Mouse (Mus musculus): ENCODE results near the gene Cox18. TPM values are rescaled to one million over a fixed set of nuclear protein-coding genes. Genes with fewer than 3 reads are reported as not detected.

Cox18 gene
- polyA plus RNA-seq, 1 experiment, result 21.3 TPM

DNA sequence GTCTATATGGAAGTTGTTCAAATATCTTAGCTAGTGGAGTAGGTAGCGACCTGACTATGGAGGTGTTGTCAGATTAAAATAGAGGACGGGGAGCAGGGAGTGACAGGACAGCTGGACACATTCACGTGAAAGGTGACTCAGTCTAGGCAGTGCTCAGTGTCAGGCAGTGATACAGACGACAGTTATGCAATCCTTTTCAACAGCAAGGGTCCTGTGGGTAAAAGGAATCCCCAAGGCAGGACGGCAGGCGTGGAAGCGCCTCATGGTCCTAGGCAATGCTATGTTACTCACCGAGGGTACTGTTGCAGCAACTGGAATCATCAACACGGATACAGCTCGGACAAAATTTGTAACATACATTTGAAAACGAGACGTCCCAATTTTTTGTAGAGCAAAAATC, 6.6 kb downstream of the Cox18 start:
- Histone ChIP-seq H3K27ac (ENCODE audit: insufficient read depth, low read length) (no peak overlapping the region), H3K4me1 (ENCODE audit: control insufficient read depth, insufficient read depth, insufficient read length) (0 out of 2 replicates have a peak, but pooled peaks cover 3% of the 10 kb centered on the region), H3K36me3 (ENCODE audit: control insufficient read depth, insufficient read depth, low read length) (peaks cover 18% of the 10 kb centered on the region), H3K4me3 (ENCODE audit: extremely low read depth, insufficient read depth, insufficient read length) (no peak overlapping the region), H3K27me3 (ENCODE audit: control insufficient read depth, insufficient read depth, low read length) (no peaks in the 10 kb centered on the region)
- DNase-seq (ENCODE audit: low read depth in 1 of 2, low spot score in 2 of 2), result no peak
- WGBS, result 93% methylated on average over 12 of the region's 12 CpGs
- no peak for TF ChIP-seq CTCF (IDR thresholded peaks at IDR 0.05; ENCODE audit: extremely low read depth, insufficient read depth, insufficient read length, insufficient replicate concordance)
- TF ChIP-seq POLR2A (IDR thresholded peaks at IDR 0.05; ENCODE audit: low read depth, low read length), result no peak

DNA sequence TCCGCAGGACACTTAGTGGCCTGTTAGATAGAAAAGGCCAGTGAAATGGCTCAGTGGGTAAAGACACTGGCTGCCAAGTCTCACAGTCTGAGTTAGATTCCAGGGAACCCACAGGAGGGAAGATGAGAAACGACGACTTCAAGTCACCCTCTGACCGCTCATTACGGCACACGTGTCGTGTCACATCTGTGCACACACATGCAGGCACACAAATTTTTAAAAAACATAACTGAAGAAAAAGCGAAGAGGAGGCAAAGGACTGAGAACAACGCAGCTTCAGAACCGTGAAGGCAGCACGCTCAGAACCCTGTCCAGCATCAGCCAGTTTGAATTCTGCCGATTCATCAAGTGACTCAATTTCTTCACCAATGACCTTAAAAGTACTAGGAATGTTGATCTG, 10.4 kb downstream of the Cox18 start:
- no peaks in the 10 kb centered on the region for H3K4me1 ChIP-seq (ENCODE audit: control insufficient read depth, insufficient read depth, insufficient read length)
- H3K4me3 ChIP-seq (ENCODE audit: extremely low read depth, insufficient read depth, insufficient read length), result no peak overlapping the region
- no peak for DNase-seq (ENCODE audit: low read depth in 1 of 2, low spot score in 2 of 2)
- WGBS, result 94% methylated on average over 12 of the region's 12 CpGs
- TF ChIP-seq CTCF (IDR thresholded peaks at IDR 0.05; ENCODE audit: extremely low read depth, insufficient read depth, insufficient read length, insufficient replicate concordance) (no peak), POLR2A (IDR thresholded peaks at IDR 0.05; ENCODE audit: low read depth, low read length) (no peak)
- no peak overlapping the region for H3K27ac ChIP-seq (ENCODE audit: insufficient read depth, low read length)
- H3K27me3 ChIP-seq (ENCODE audit: control insufficient read depth, insufficient read depth, low read length), result no peaks in the 10 kb centered on the region
- H3K36me3 ChIP-seq (ENCODE audit: control insufficient read depth, insufficient read depth, low read length), result peaks cover 18% of the 10 kb centered on the region

DNA sequence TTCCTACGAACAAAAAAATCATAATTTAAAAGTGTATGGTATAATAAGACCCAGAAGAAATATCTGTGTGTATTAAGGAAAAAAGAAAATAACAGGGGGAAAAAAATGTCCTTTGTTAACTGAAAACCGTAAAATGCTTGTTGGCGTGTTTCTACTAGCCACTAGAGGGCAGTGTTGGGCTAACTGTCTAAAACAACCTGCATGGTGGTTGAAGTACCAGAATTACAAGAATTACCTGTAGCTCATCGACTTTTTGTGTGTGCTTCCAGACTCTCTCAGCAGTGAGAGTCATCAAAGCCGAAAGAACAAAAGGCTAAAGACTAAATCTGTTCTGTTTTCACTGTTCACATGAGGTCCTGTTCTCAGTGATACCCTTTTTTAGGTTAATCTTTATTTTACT, 20.6 kb downstream of the Cox18 start:
- TF ChIP-seq CTCF (IDR thresholded peaks at IDR 0.05; ENCODE audit: extremely low read depth, insufficient read depth, insufficient read length, insufficient replicate concordance), result peak; percentile 37; the same call in 1 of the 2 replicates
- no peak for TF ChIP-seq POLR2A (IDR thresholded peaks at IDR 0.05; ENCODE audit: low read depth, low read length)

GRCm38 (mm10) chr5:90202447-90203117, 21.2 kb downstream of the Cox18 start:
- Histone ChIP-seq H3K27ac (ENCODE audit: insufficient read depth, low read length) (no peak overlapping the region), H3K4me3 (ENCODE audit: extremely low read depth, insufficient read depth, insufficient read length) (no peak overlapping the region), H3K27me3 (ENCODE audit: control insufficient read depth, insufficient read depth, low read length) (no peaks in the 10 kb centered on the region), H3K4me1 (ENCODE audit: control insufficient read depth, insufficient read depth, insufficient read length) (no peaks in the 10 kb centered on the region), H3K36me3 (ENCODE audit: control insufficient read depth, insufficient read depth, low read length) (no peaks in the 10 kb centered on the region)
- WGBS, result 85% methylated on average over 9 of the region's 9 CpGs
- no peak for DNase-seq (ENCODE audit: low read depth in 1 of 2, low spot score in 2 of 2)
- TF ChIP-seq CTCF (IDR thresholded peaks at IDR 0.05; ENCODE audit: extremely low read depth, insufficient read depth, insufficient read length, insufficient replicate concordance) (no peak), POLR2A (IDR thresholded peaks at IDR 0.05; ENCODE audit: low read depth, low read length) (no peak)

More for the DNA sequence above, 20.6 kb downstream of the Cox18 start:
- Histone ChIP-seq H3K36me3 (ENCODE audit: control insufficient read depth, insufficient read depth, low read length) (no peaks in the 10 kb centered on the region), H3K4me1 (ENCODE audit: control insufficient read depth, insufficient read depth, insufficient read length) (no peaks in the 10 kb centered on the region), H3K27me3 (ENCODE audit: control insufficient read depth, insufficient read depth, low read length) (no peaks in the 10 kb centered on the region), H3K27ac (ENCODE audit: insufficient read depth, low read length) (no peak overlapping the region), H3K4me3 (ENCODE audit: extremely low read depth, insufficient read depth, insufficient read length) (no peak overlapping the region)
- DNase-seq (ENCODE audit: low read depth in 1 of 2, low spot score in 2 of 2), result peak; percentile 27 to 30
- 10% methylated on average over 5 of the region's 5 CpGs for WGBS

GRCm38 (mm10) chr5:90199922-90200632, 23.7 kb downstream of the Cox18 start:
- Histone ChIP-seq H3K36me3 (ENCODE audit: control insufficient read depth, insufficient read depth, low read length) (no peaks in the 10 kb centered on the region), H3K4me1 (ENCODE audit: control insufficient read depth, insufficient read depth, insufficient read length) (no peaks in the 10 kb centered on the region), H3K27ac (ENCODE audit: insufficient read depth, low read length) (no peak overlapping the region), H3K4me3 (ENCODE audit: extremely low read depth, insufficient read depth, insufficient read length) (no peak overlapping the region), H3K27me3 (ENCODE audit: control insufficient read depth, insufficient read depth, low read length) (no peaks in the 10 kb centered on the region)
- WGBS, result 65% methylated on average over 16 of the region's 16 CpGs
- DNase-seq (ENCODE audit: low read depth in 1 of 2, low spot score in 2 of 2), result no peak
- TF ChIP-seq CTCF (IDR thresholded peaks at IDR 0.05; ENCODE audit: extremely low read depth, insufficient read depth, insufficient read length, insufficient replicate concordance) (no peak), POLR2A (IDR thresholded peaks at IDR 0.05; ENCODE audit: low read depth, low read length) (no peak)

DNA sequence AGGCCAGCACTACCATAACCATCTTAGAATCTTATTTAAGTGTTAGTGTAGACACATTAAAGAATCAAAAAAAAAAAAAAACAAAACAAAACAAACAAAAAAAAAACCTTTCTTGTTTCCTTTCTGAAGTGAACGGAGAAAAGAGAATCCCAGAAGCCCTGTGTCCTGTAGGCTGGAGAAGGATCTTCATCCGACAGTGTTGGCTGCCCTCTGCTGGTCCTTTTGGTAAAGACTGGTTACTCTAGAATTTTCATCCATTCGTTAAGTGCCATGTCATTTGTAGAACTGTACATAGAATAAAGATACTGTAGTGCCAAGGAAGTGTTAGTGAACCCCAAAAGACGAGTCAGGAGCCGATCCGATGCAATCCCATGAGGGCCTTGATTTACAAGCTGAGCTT, 29.0 kb downstream of the Cox18 start:
- DNase-seq (ENCODE audit: low read depth in 1 of 2, low spot score in 2 of 2), result no peak
- no peaks in the 10 kb centered on the region for H3K36me3 ChIP-seq (ENCODE audit: control insufficient read depth, insufficient read depth, low read length)
- no peak overlapping the region for H3K4me3 ChIP-seq (ENCODE audit: extremely low read depth, insufficient read depth, insufficient read length)
- no peak overlapping the region for H3K27ac ChIP-seq (ENCODE audit: insufficient read depth, low read length)
- 28% methylated on average over 6 of the region's 6 CpGs for WGBS
- no peak for TF ChIP-seq POLR2A (IDR thresholded peaks at IDR 0.05; ENCODE audit: low read depth, low read length)
- TF ChIP-seq CTCF (IDR thresholded peaks at IDR 0.05; ENCODE audit: extremely low read depth, insufficient read depth, insufficient read length, insufficient replicate concordance), result peak; percentile 14; the same call in 1 of the 2 replicates
- no peaks in the 10 kb centered on the region for H3K27me3 ChIP-seq (ENCODE audit: control insufficient read depth, insufficient read depth, low read length)
- H3K4me1 ChIP-seq (ENCODE audit: control insufficient read depth, insufficient read depth, insufficient read length), result no peaks in the 10 kb centered on the region

- Histone ChIP-seq H3K4me3 (ENCODE audit: extremely low read depth, insufficient read depth, insufficient read length) (no peak overlapping the region), H3K27ac (ENCODE audit: insufficient read depth, low read length) (no peak overlapping the region), H3K27me3 (ENCODE audit: control insufficient read depth, insufficient read depth, low read length) (no peaks in the 10 kb centered on the region), H3K4me1 (ENCODE audit: control insufficient read depth, insufficient read depth, insufficient read length) (no peaks in the 10 kb centered on the region), H3K36me3 (ENCODE audit: control insufficient read depth, insufficient read depth, low read length) (no peaks in the 10 kb centered on the region)
- no peak for TF ChIP-seq CTCF (IDR thresholded peaks at IDR 0.05; ENCODE audit: extremely low read depth, insufficient read depth, insufficient read length, insufficient replicate concordance)
- TF ChIP-seq POLR2A (IDR thresholded peaks at IDR 0.05; ENCODE audit: low read depth, low read length), result no peak
- no peak for DNase-seq (ENCODE audit: low read depth in 1 of 2, low spot score in 2 of 2)
- WGBS, result 69% methylated on average over 5 of the region's 5 CpGs
These were observed 41.0 kb downstream of the Cox18 start for GRCm38 (mm10) chr5:90182782-90183181.
